Mouse (Mus musculus): Measurements from ENCODE around the gene Sec14l1.

Gene Sec14l1

GRCm38 (mm10) chr11:117129473-117129872, 14.5 kb downstream of the Sec14l1 start:
- no peak for DNase-seq (ENCODE audit: low spot score)

- DNase-seq (ENCODE audit: low spot score) = peak; percentile 36
These were observed 15.1 kb downstream of the Sec14l1 start for GRCm38 (mm10) chr11:117130068-117130467.

GRCm38 (mm10) chr11:117130888-117131287, 15.9 kb downstream of the Sec14l1 start:
- DNase-seq (ENCODE audit: low spot score) = no peak

GRCm38 (mm10) chr11:117131450-117131849, 16.5 kb downstream of the Sec14l1 start:
- DNase-seq (ENCODE audit: low spot score) = no peak

- no peak for DNase-seq (ENCODE audit: low spot score)
These were observed 19.9 kb downstream of the Sec14l1 start for GRCm38 (mm10) chr11:117134776-117135387.

- no peak for DNase-seq (ENCODE audit: low spot score)
These were observed 20.7 kb downstream of the Sec14l1 start for GRCm38 (mm10) chr11:117135457-117136290.

- no peak for DNase-seq (ENCODE audit: low spot score)
These were observed 21.9 kb downstream of the Sec14l1 start for GRCm38 (mm10) chr11:117136880-117137279.

- DNase-seq (ENCODE audit: low spot score) = no peak
These were observed 23.3 kb downstream of the Sec14l1 start for GRCm38 (mm10) chr11:117138213-117138761.

GRCm38 (mm10) chr11:117138795-117139463, 24.0 kb downstream of the Sec14l1 start:
- DNase-seq (ENCODE audit: low spot score) = no peak

- no peak for DNase-seq (ENCODE audit: low spot score)
These were observed 26.5 kb downstream of the Sec14l1 start for GRCm38 (mm10) chr11:117141376-117142001.

- DNase-seq (ENCODE audit: low spot score) = peak; percentile 55
These were observed 27.5 kb downstream of the Sec14l1 start for GRCm38 (mm10) chr11:117142507-117142906.

GRCm38 (mm10) chr11:117145451-117146117, 30.6 kb downstream of the Sec14l1 start:
- no peak for DNase-seq (ENCODE audit: low spot score)

- DNase-seq (ENCODE audit: low spot score) = no peak
These were observed 31.1 kb downstream of the Sec14l1 start for GRCm38 (mm10) chr11:117146118-117146506.

GRCm38 (mm10) chr11:117146776-117147536, 32.0 kb downstream of the Sec14l1 start:
- peak; percentile 64 for DNase-seq (ENCODE audit: low spot score)

GRCm38 (mm10) chr11:117148893-117149685, 34.1 kb downstream of the Sec14l1 start:
- DNase-seq (ENCODE audit: low spot score) = no peak

- DNase-seq (ENCODE audit: low spot score) = no peak
These were observed 35.5 kb downstream of the Sec14l1 start for GRCm38 (mm10) chr11:117150467-117150966.

- DNase-seq (ENCODE audit: low spot score) = no peak
These were observed 36.5 kb downstream of the Sec14l1 start for GRCm38 (mm10) chr11:117151461-117151860.

GRCm38 (mm10) chr11:117152541-117152940, 37.6 kb downstream of the Sec14l1 start:
- no peak for DNase-seq (ENCODE audit: low spot score)

GRCm38 (mm10) chr11:117153553-117153952, 38.6 kb downstream of the Sec14l1 start:
- no peak for DNase-seq (ENCODE audit: low spot score)
